Mouse (Mus musculus): ENCODE results near the gene Srsf7.

GRCm38 (mm10) chr17:80156905-80157304, 50.2 kb downstream of the Srsf7 start:
- TF ChIP-seq CTCF (IDR thresholded peaks at IDR 0.05; ENCODE audit: extremely low read depth, insufficient read length, insufficient replicate concordance, low read depth, low read length) = no peak
- no peak for TF ChIP-seq POLR2A (IDR thresholded peaks at IDR 0.05; ENCODE audit: low read depth, low read length)
